Mouse (Mus musculus) MEL (cell line): ENCODE measurements around the gene Proser3. TPM values are rescaled to one million over a fixed set of nuclear protein-coding genes. Genes with fewer than 3 reads are reported as not detected.

Experiments used
- DNase-seq: peaks from one replicate; pipeline ENCODE4 v3.0.0; 2011; ENCODE audit warnings: low read depth, low spot score
- H3K27ac ChIP-seq: 2 replicates; pipeline ENCODE4 v1.5.1; 2012; ENCODE audit warnings: low read depth, mild to moderate bottlenecking, control low read depth, low read length, moderate library complexity; ENCODE audit not compliant: control insufficient read depth
- H3K27me3 ChIP-seq, 2 experiments: fragments of 150-350 bp in 1 of 2; sonication (generic) in 1 of 2; 2 replicates each; pipeline ENCODE4 v1.6.1; 2012; ENCODE audit warnings: low read length in 2 of 2, mild to moderate bottlenecking in 2 of 2, improper control_type of control experiment in 1 of 2, moderate library complexity in 1 of 2; ENCODE audit not compliant: insufficient read depth in 2 of 2, control insufficient read depth in 1 of 2
- H3K36me3 ChIP-seq, 2 experiments: 2 replicates each; pipeline ENCODE4 v1.6.1; 2012 to 2014; ENCODE audit warnings: low read length in 2 of 2, improper control_type of control experiment in 1 of 2, inconsistent platforms in 1 of 2, mild to moderate bottlenecking in 1 of 2; ENCODE audit not compliant: insufficient read depth in 2 of 2, control insufficient read depth in 1 of 2
- H3K4me1 ChIP-seq, 2 experiments: fragments of 150-350 bp in 1 of 2; sonication (generic) in 1 of 2; 2 replicates each; pipeline ENCODE4 v1.6.1; 2012; ENCODE audit warnings: low read length in 2 of 2, improper control_type of control experiment in 1 of 2, mild to moderate bottlenecking in 1 of 2; ENCODE audit not compliant: insufficient read depth in 2 of 2, control insufficient read depth in 1 of 2
- H3K4me3 ChIP-seq, 2 experiments: fragments of 150-350 bp in 1 of 2; sonication (generic) in 1 of 2; 2 replicates each; pipeline ENCODE4 v1.5.1; 2012; ENCODE audit warnings: low read depth in 2 of 2, low read length in 2 of 2, mild to moderate bottlenecking in 2 of 2, moderate library complexity in 2 of 2, control low read depth in 1 of 2, improper control_type of control experiment in 1 of 2; ENCODE audit not compliant: control insufficient read depth in 1 of 2, insufficient read depth in 1 of 2
- H3K79me2 ChIP-seq: 2 replicates; pipeline ENCODE4 v1.6.1; 2012; ENCODE audit warnings: mild to moderate bottlenecking, low read length, moderate library complexity; ENCODE audit not compliant: control insufficient read depth, poor library complexity, insufficient read depth
- H3K9ac ChIP-seq: 2 replicates; pipeline ENCODE4 v1.6.1; 2012; ENCODE audit warnings: low read depth, mild to moderate bottlenecking, control low read depth, low read length, moderate library complexity; ENCODE audit not compliant: control insufficient read depth, poor library complexity, severe bottlenecking
- H3K9me3 ChIP-seq: fragments of 150-350 bp; sonication (generic); replicated peaks from 2 replicates; pipeline ENCODE4 v1.6.1; 2012; ENCODE audit warnings: mild to moderate bottlenecking, low read length, improper control_type of control experiment, moderate library complexity; ENCODE audit not compliant: insufficient read depth
- CHD1 ChIP-seq: IDR thresholded peaks from 2 replicates; pipeline ENCODE4 v1.6.1; 2012; ENCODE audit warnings: low read depth, mild to moderate bottlenecking, inconsistent platforms, low read length, improper control_type of control experiment
- CHD2 ChIP-seq: IDR thresholded peaks from 2 replicates; pipeline ENCODE4 v1.6.1; 2011; ENCODE audit warnings: low read length, improper control_type of control experiment
- EP300 ChIP-seq, 2 experiments: IDR thresholded peaks; 2 replicates each; pipeline ENCODE4 v1.6.1; 2011; ENCODE audit warnings: improper control_type of control experiment in 2 of 2, low read length in 2 of 2, low read depth in 1 of 2, mild to moderate bottlenecking in 1 of 2
- ETS1 ChIP-seq: IDR thresholded peaks from 2 replicates; pipeline ENCODE4 v1.6.1; 2012; ENCODE audit warnings: low read depth, mild to moderate bottlenecking, inconsistent platforms, low read length, improper control_type of control experiment, moderate library complexity
- GABPA ChIP-seq: IDR thresholded peaks from 2 replicates; pipeline ENCODE4 v1.6.1; 2012; ENCODE audit warnings: low read depth, mild to moderate bottlenecking, inconsistent platforms, low read length, improper control_type of control experiment, moderate library complexity
- GATA1 ChIP-seq: IDR thresholded peaks from 2 replicates; pipeline ENCODE4 v1.6.1; 2011; ENCODE audit warnings: low read depth, low read length, improper control_type of control experiment
- HCFC1 ChIP-seq: IDR thresholded peaks from 2 replicates; pipeline ENCODE4 v1.6.1; 2012; ENCODE audit warnings: low read depth, mild to moderate bottlenecking, inconsistent platforms, low read length, improper control_type of control experiment, moderate library complexity
- KAT2A ChIP-seq: conservative IDR thresholded peaks from 2 replicates; pipeline ENCODE4 v1.6.1; 2012; ENCODE audit warnings: low read depth, low read length, improper control_type of control experiment, inconsistent platforms
- MEF2A ChIP-seq: IDR thresholded peaks from 2 replicates; pipeline ENCODE4 v1.6.1; 2014; ENCODE audit warnings: low read depth, mild to moderate bottlenecking, inconsistent platforms, low read length, improper control_type of control experiment; ENCODE audit not compliant: poor library complexity, insufficient replicate concordance, severe bottlenecking; ENCODE audit errors: extremely low read depth
- NRF1 ChIP-seq: IDR thresholded peaks from 2 replicates; pipeline ENCODE4 v1.6.1; 2014; ENCODE audit warnings: low read depth, mild to moderate bottlenecking, inconsistent platforms, low read length, improper control_type of control experiment, moderate library complexity; ENCODE audit not compliant: poor library complexity, insufficient read depth, severe bottlenecking
- POLR2AphosphoS5 ChIP-seq: IDR thresholded peaks from 2 replicates; pipeline ENCODE4 v1.6.1; 2012; ENCODE audit warnings: low read depth, borderline replicate concordance, mild to moderate bottlenecking, inconsistent platforms, low read length, moderate library complexity, mixed read lengths
- RCOR1 ChIP-seq: IDR thresholded peaks from 2 replicates; pipeline ENCODE4 v1.6.1; 2012; ENCODE audit warnings: low read depth, mild to moderate bottlenecking, inconsistent platforms, low read length, improper control_type of control experiment
- SIN3A ChIP-seq: IDR thresholded peaks from 2 replicates; pipeline ENCODE4 v1.6.1; 2012; ENCODE audit warnings: low read length, improper control_type of control experiment, inconsistent platforms
- SMC3 ChIP-seq: IDR thresholded peaks from 2 replicates; pipeline ENCODE4 v1.6.1; 2011; ENCODE audit warnings: low read depth, low read length, improper control_type of control experiment
- TAL1 ChIP-seq: IDR thresholded peaks from 2 replicates; pipeline ENCODE4 v1.6.1; 2012; ENCODE audit warnings: mild to moderate bottlenecking, inconsistent platforms, low read length, moderate library complexity, mixed read lengths
- TBP ChIP-seq: IDR thresholded peaks from 2 replicates; pipeline ENCODE4 v1.8.0; 2011; ENCODE audit warnings: low read depth, low read length, improper control_type of control experiment
- UBTF ChIP-seq: IDR thresholded peaks from 2 replicates; pipeline ENCODE4 v1.6.1; 2012; ENCODE audit warnings: low read depth, mild to moderate bottlenecking, inconsistent platforms, low read length, improper control_type of control experiment, moderate library complexity, borderline replicate concordance; ENCODE audit not compliant: insufficient read depth
- USF2 ChIP-seq, 2 experiments: IDR thresholded peaks; 2 replicates each; pipeline ENCODE4 v1.6.1; 2011 to 2012; ENCODE audit warnings: improper control_type of control experiment in 2 of 2, low read length in 2 of 2, borderline replicate concordance in 1 of 2, inconsistent platforms in 1 of 2, low read depth in 1 of 2, mild to moderate bottlenecking in 1 of 2; ENCODE audit not compliant: insufficient read depth in 1 of 2
- ZKSCAN1 ChIP-seq: IDR thresholded peaks from 2 replicates; pipeline ENCODE4 v1.6.1; 2012; ENCODE audit warnings: low read depth, mild to moderate bottlenecking, inconsistent platforms, low read length, improper control_type of control experiment, moderate library complexity
- polyA plus RNA-seq, 2 experiments: library from polyadenylated mRNA; stranded (reverse) in 1 of 2; unstranded in 1 of 2; fragments of >175 nt in 1 of 2; fragments of >200 nt in 1 of 2; gene quantifications; 2 replicates each; pipeline versions ENCODE4 v1.2.1 to v1.2.4; 2012; ENCODE audit warnings: low replicate concordance in 2 of 2, low read depth in 1 of 2; ENCODE audit not compliant: insufficient read length in 2 of 2, insufficient read depth in 1 of 2, missing spikeins in 1 of 2
- total RNA-seq: library from RNA; depleted of rRNA; stranded (reverse); fragments of 300-350 nt; gene quantifications from 2 replicates; pipeline ENCODE4 v1.2.3, GENCODE M21; 2012

Gene Proser3
- total and polyA plus RNA-seq, 3 experiments: 2.3 to 8.9 TPM; not detected in 1

- no peak overlapping the region for H3K27ac ChIP-seq
- peak overlapping the region; percentile 85 to 96 for H3K4me3 ChIP-seq
- H3K9ac ChIP-seq: peak overlapping the region; percentile 92
- no peaks in the 10 kb centered on the region for H3K9me3 ChIP-seq
- no peaks in the 10 kb centered on the region; the same call in 1 of the 2 replicates for H3K79me2 ChIP-seq
- DNase-seq: no peak
- H3K36me3 ChIP-seq: peaks cover 0 to 13% of the 10 kb centered on the region in 2 experiments; a peak in 2 of 4 replicates
- TF ChIP-seq POLR2AphosphoS5: no peak
- TF ChIP-seq SMC3: no peak
- TF ChIP-seq SIN3A: no peak
- TF ChIP-seq GABPA: no peak
- peaks cover 0 to 15% of the 10 kb centered on the region in 2 experiments; a peak in 2 of 4 replicates for H3K4me1 ChIP-seq
- no peaks in the 10 kb centered on the region for H3K27me3 ChIP-seq
Measured at GRCm38 (mm10) chr7:30533941-30534632, 18.0 kb downstream of the Proser3 start.

- peaks cover 0 to 13% of the 10 kb centered on the region in 2 experiments; a peak in 2 of 4 replicates for H3K36me3 ChIP-seq
- DNase-seq: no peak
- H3K9me3 ChIP-seq: no peaks in the 10 kb centered on the region
- TF ChIP-seq MEF2A (no peak), EP300 (IDR thresholded peaks at IDR 0.05; ENCODE audit: low read depth in 1 of 2, low read length in 2 of 2) (no peak), GATA1 (no peak), UBTF (no peak), USF2 (IDR thresholded peaks at IDR 0.05; ENCODE audit: borderline replicate concordance in 1 of 2, insufficient read depth in 1 of 2, low read depth in 1 of 2, low read length in 2 of 2) (no peak), CHD1 (no peak), POLR2AphosphoS5 (no peak), NRF1 (no peak), KAT2A (no peak), ZKSCAN1 (no peak), GABPA (no peak), CHD2 (no peak), RCOR1 (no peak), TBP (no peak), ETS1 (no peak), HCFC1 (no peak), TAL1 (no peak)
- no peak overlapping the region for H3K9ac ChIP-seq
- no peaks in the 10 kb centered on the region for H3K27me3 ChIP-seq
- H3K79me2 ChIP-seq: no peaks in the 10 kb centered on the region; the same call in 1 of the 2 replicates
- no peak overlapping the region for H3K4me3 ChIP-seq
- peaks cover 0 to 15% of the 10 kb centered on the region in 2 experiments; a peak in 2 of 4 replicates for H3K4me1 ChIP-seq
- no peak overlapping the region for H3K27ac ChIP-seq
Measured at GRCm38 (mm10) chr7:30532931-30533330, 19.2 kb downstream of the Proser3 start.
